Mouse (Mus musculus): ENCODE data around the gene Lrpap1. TPM values are rescaled to one million over a fixed set of nuclear protein-coding genes. Genes with fewer than 3 reads are reported as not detected.
A peak's percentile ranks its signal among the peaks of the same experiment; 100 is the strongest.

The Lrpap1 gene
- polyA plus RNA-seq, 1 experiment from 2014 or later = 160 TPM

- Histone ChIP-seq H3K36me3 (ENCODE audit: control insufficient read depth, insufficient read depth, low read length) (no peaks in the 10 kb centered on the region), H3K4me3 (ENCODE audit: low read length) (no peak overlapping the region), H3K4me2 (replicated peaks; ENCODE audit: low read depth, low read length) (no peak overlapping the region), H3K27ac (ENCODE audit: low read depth, low read length) (no peak overlapping the region), H3K9ac (ENCODE audit: low read depth, low read length) (no peak overlapping the region), H3K9me3 (ENCODE audit: control insufficient read depth, low read length) (no peaks in the 10 kb centered on the region), H3K4me1 (ENCODE audit: control insufficient read depth, insufficient read depth, low read length) (no peaks in the 10 kb centered on the region), H3K27me3 (ENCODE audit: control insufficient read depth, insufficient read depth, low read length) (peaks cover 2% of the 10 kb centered on the region; the same call in 1 of the 2 replicates)
- 76% methylated on average over 9 of the region's 9 CpGs for WGBS
- 0 out of 2 replicates have a peak, but pooled peaks have one; percentile 14 for ATAC-seq (ENCODE audit: low FRiP score, low TSS enrichment)
Observed at GRCm38 (mm10) chr5:35073992-35074391, 31.6 kb downstream of the Lrpap1 start.

- no peaks in the 10 kb centered on the region for H3K4me1 ChIP-seq (ENCODE audit: control insufficient read depth, insufficient read depth, low read length)
- ATAC-seq (ENCODE audit: low FRiP score, low TSS enrichment) = no peak
- 70% methylated on average over 11 of the region's 11 CpGs for WGBS
Observed at GRCm38 (mm10) chr5:35073235-35073634, 32.3 kb downstream of the Lrpap1 start.

DNA sequence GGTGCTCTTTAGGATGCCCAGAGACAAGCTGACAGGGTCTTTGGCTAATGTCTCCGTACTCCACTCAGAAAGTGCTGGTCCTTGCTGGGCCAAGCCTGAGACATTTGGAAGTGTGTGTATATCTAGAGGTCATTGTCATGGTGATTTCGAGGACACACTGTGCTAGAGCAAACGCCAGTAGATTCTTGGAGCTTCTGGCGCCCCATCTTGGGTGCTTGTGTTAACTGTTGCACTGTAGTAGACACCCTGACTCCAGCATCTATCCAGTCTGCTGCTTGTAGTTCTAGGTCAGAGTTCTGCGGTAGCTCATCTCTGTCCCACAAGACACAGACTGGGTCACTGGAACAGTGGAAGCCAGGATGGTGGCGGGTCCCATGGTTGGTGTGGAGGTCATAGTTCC, 33.7 kb downstream of the Lrpap1 start:
- 93% methylated on average over 6 of the region's 6 CpGs for WGBS
- Histone ChIP-seq H3K4me2 (replicated peaks; ENCODE audit: low read depth, low read length) (no peak overlapping the region), H3K27ac (ENCODE audit: low read depth, low read length) (no peak overlapping the region), H3K4me3 (ENCODE audit: low read length) (no peak overlapping the region), H3K4me1 (ENCODE audit: control insufficient read depth, insufficient read depth, low read length) (no peaks in the 10 kb centered on the region), H3K27me3 (ENCODE audit: control insufficient read depth, insufficient read depth, low read length) (no peaks in the 10 kb centered on the region), H3K9ac (ENCODE audit: low read depth, low read length) (no peak overlapping the region), H3K9me3 (ENCODE audit: control insufficient read depth, low read length) (no peaks in the 10 kb centered on the region), H3K36me3 (ENCODE audit: control insufficient read depth, insufficient read depth, low read length) (no peaks in the 10 kb centered on the region)
- ATAC-seq (ENCODE audit: low FRiP score, low TSS enrichment) = no peak

More at GRCm38 (mm10) chr5:35073235-35073634, 32.3 kb downstream of the Lrpap1 start:
- Histone ChIP-seq H3K27me3 (ENCODE audit: control insufficient read depth, insufficient read depth, low read length) (no peaks in the 10 kb centered on the region), H3K4me3 (ENCODE audit: low read length) (no peak overlapping the region), H3K36me3 (ENCODE audit: control insufficient read depth, insufficient read depth, low read length) (no peaks in the 10 kb centered on the region), H3K4me2 (replicated peaks; ENCODE audit: low read depth, low read length) (no peak overlapping the region), H3K27ac (ENCODE audit: low read depth, low read length) (no peak overlapping the region), H3K9ac (ENCODE audit: low read depth, low read length) (no peak overlapping the region), H3K9me3 (ENCODE audit: control insufficient read depth, low read length) (no peaks in the 10 kb centered on the region)

DNA sequence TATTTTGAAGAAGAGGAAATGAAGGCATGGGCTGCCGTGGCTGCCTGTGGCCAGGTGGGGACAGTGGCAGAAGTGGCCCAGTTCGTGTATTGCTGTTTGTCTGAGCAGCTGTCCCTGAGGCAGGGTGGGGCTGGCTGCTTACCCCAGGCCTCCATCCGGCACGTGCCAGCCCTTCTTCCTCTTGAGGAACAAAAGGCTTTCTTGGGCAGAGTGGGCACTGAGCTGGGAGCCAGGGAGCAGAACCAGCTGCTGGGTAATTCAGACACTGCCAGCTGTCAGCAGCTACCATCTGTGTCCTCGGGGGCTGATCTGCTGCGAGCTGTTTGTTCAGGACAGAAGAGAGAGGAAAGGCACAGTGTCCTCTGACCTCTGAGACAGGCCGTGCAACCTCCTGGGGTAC, 34.6 kb downstream of the Lrpap1 start:
- H3K4me1 ChIP-seq (ENCODE audit: control insufficient read depth, insufficient read depth, low read length) = no peaks in the 10 kb centered on the region
- no peak overlapping the region for H3K4me3 ChIP-seq (ENCODE audit: low read length)
- H3K36me3 ChIP-seq (ENCODE audit: control insufficient read depth, insufficient read depth, low read length) = no peaks in the 10 kb centered on the region
- no peak overlapping the region for H3K9ac ChIP-seq (ENCODE audit: low read depth, low read length)
- no peaks in the 10 kb centered on the region for H3K9me3 ChIP-seq (ENCODE audit: control insufficient read depth, low read length)
- no peak overlapping the region for H3K27ac ChIP-seq (ENCODE audit: low read depth, low read length)
- 47% methylated on average over 7 of the region's 7 CpGs for WGBS
- no peak for ATAC-seq (ENCODE audit: low FRiP score, low TSS enrichment)
- no peaks in the 10 kb centered on the region for H3K27me3 ChIP-seq (ENCODE audit: control insufficient read depth, insufficient read depth, low read length)
- H3K4me2 ChIP-seq (replicated peaks; ENCODE audit: low read depth, low read length) = no peak overlapping the region

DNA sequence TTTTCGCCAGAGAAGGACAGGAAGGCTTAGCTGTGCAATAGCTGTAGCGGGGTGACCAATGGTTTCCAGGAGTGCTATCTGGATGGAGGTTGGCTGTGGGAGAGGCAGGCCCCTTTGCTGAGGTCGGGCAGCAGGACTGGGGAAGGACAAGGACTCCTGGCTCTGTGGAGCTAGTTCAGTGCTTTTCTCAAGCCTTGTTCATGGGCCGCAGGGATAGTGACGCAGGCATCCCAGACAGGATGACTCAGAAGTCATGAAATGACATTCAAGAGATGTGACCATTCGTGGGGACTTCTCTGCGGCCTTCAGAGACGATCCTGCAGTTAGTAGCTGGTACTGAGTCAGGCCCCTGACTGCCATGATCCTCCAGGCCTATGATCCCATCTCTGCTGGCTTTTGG, 35.3 kb downstream of the Lrpap1 start:
- H3K4me3 ChIP-seq (ENCODE audit: low read length) = no peak overlapping the region
- no peak overlapping the region for H3K9ac ChIP-seq (ENCODE audit: low read depth, low read length)
- H3K4me2 ChIP-seq (replicated peaks; ENCODE audit: low read depth, low read length) = no peak overlapping the region
- no peaks in the 10 kb centered on the region for H3K27me3 ChIP-seq (ENCODE audit: control insufficient read depth, insufficient read depth, low read length)
- H3K9me3 ChIP-seq (ENCODE audit: control insufficient read depth, low read length) = no peaks in the 10 kb centered on the region
- WGBS = 86% methylated on average over 8 of the region's 8 CpGs
- no peak for ATAC-seq (ENCODE audit: low FRiP score, low TSS enrichment)
- no peak overlapping the region for H3K27ac ChIP-seq (ENCODE audit: low read depth, low read length)
- H3K36me3 ChIP-seq (ENCODE audit: control insufficient read depth, insufficient read depth, low read length) = no peaks in the 10 kb centered on the region
- no peaks in the 10 kb centered on the region for H3K4me1 ChIP-seq (ENCODE audit: control insufficient read depth, insufficient read depth, low read length)

- Histone ChIP-seq H3K9ac (ENCODE audit: low read depth, low read length) (no peak overlapping the region), H3K9me3 (ENCODE audit: control insufficient read depth, low read length) (no peaks in the 10 kb centered on the region), H3K27me3 (ENCODE audit: control insufficient read depth, insufficient read depth, low read length) (no peaks in the 10 kb centered on the region), H3K4me2 (replicated peaks; ENCODE audit: low read depth, low read length) (no peak overlapping the region), H3K27ac (ENCODE audit: low read depth, low read length) (no peak overlapping the region), H3K36me3 (ENCODE audit: control insufficient read depth, insufficient read depth, low read length) (no peaks in the 10 kb centered on the region), H3K4me1 (ENCODE audit: control insufficient read depth, insufficient read depth, low read length) (no peaks in the 10 kb centered on the region), H3K4me3 (ENCODE audit: low read length) (no peak overlapping the region)
- 88% methylated on average over 2 of the region's 2 CpGs for WGBS
- ATAC-seq (ENCODE audit: low FRiP score, low TSS enrichment) = no peak
Observed at GRCm38 (mm10) chr5:35069841-35070240, 35.7 kb downstream of the Lrpap1 start.

DNA sequence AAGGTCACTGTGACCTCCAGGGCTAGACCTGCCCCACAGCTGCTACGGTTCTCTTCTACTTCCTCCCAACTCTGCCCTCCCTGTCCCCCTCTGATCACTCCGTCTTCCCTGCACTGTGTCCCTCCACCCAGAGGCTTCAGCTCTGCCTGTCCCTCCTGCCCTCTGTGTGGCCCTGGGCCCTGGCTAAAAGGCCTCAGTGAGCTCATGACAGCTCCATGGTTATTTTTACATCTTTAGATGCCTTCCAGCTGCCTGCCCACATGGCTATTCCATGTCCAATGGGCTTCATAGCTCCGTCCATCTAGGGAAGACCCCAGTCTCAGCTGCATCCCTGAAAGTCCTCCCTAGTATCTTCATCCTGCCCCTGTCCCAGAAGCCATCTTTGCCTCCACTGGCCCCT, 45.5 kb downstream of the Lrpap1 start:
- Histone ChIP-seq H3K27me3 (ENCODE audit: control insufficient read depth, insufficient read depth, low read length) (peaks cover 27% of the 10 kb centered on the region), H3K9me3 (ENCODE audit: control insufficient read depth, low read length) (no peaks in the 10 kb centered on the region), H3K4me2 (replicated peaks; ENCODE audit: low read depth, low read length) (no peak overlapping the region), H3K9ac (ENCODE audit: low read depth, low read length) (no peak overlapping the region), H3K36me3 (ENCODE audit: control insufficient read depth, insufficient read depth, low read length) (no peaks in the 10 kb centered on the region), H3K27ac (ENCODE audit: low read depth, low read length) (no peak overlapping the region), H3K4me1 (ENCODE audit: control insufficient read depth, insufficient read depth, low read length) (0 out of 2 replicates have a peak, but pooled peaks cover 4% of the 10 kb centered on the region), H3K4me3 (ENCODE audit: low read length) (no peak overlapping the region)
- ATAC-seq (ENCODE audit: low FRiP score, low TSS enrichment) = no peak
- 38% methylated on average over 3 of the region's 3 CpGs for WGBS

GRCm38 (mm10) chr5:35058216-35058615, 47.4 kb downstream of the Lrpap1 start:
- Histone ChIP-seq H3K4me2 (replicated peaks; ENCODE audit: low read depth, low read length) (no peak overlapping the region), H3K9me3 (ENCODE audit: control insufficient read depth, low read length) (no peaks in the 10 kb centered on the region), H3K36me3 (ENCODE audit: control insufficient read depth, insufficient read depth, low read length) (no peaks in the 10 kb centered on the region), H3K27me3 (ENCODE audit: control insufficient read depth, insufficient read depth, low read length) (peaks cover 27% of the 10 kb centered on the region), H3K4me3 (ENCODE audit: low read length) (no peak overlapping the region), H3K9ac (ENCODE audit: low read depth, low read length) (no peak overlapping the region), H3K4me1 (ENCODE audit: control insufficient read depth, insufficient read depth, low read length) (0 out of 2 replicates have a peak, but pooled peaks cover 4% of the 10 kb centered on the region), H3K27ac (ENCODE audit: low read depth, low read length) (no peak overlapping the region)
- no peak for ATAC-seq (ENCODE audit: low FRiP score, low TSS enrichment)
- 87% methylated on average over 1 of the region's 1 CpGs for WGBS

GRCm38 (mm10) chr5:35057582-35057981, 48.0 kb downstream of the Lrpap1 start:
- H3K9ac ChIP-seq (ENCODE audit: low read depth, low read length) = peak overlapping the region; percentile 63; the same call in 1 of the 2 replicates
- peak overlapping the region; percentile 100 for H3K4me2 ChIP-seq (replicated peaks; ENCODE audit: low read depth, low read length)
- peaks cover 27% of the 10 kb centered on the region for H3K27me3 ChIP-seq (ENCODE audit: control insufficient read depth, insufficient read depth, low read length)
- H3K4me3 ChIP-seq (ENCODE audit: low read length) = peak overlapping the region; percentile 57
- 0 out of 2 replicates have a peak, but pooled peaks cover 4% of the 10 kb centered on the region for H3K4me1 ChIP-seq (ENCODE audit: control insufficient read depth, insufficient read depth, low read length)
- H3K36me3 ChIP-seq (ENCODE audit: control insufficient read depth, insufficient read depth, low read length) = no peaks in the 10 kb centered on the region
- H3K27ac ChIP-seq (ENCODE audit: low read depth, low read length) = no peak overlapping the region
- H3K9me3 ChIP-seq (ENCODE audit: control insufficient read depth, low read length) = no peaks in the 10 kb centered on the region
- WGBS = 35% methylated on average over 4 of the region's 4 CpGs
- no peak for ATAC-seq (ENCODE audit: low FRiP score, low TSS enrichment)

All from kidney, embryonic 14.5 days (tissue).